Mouse (Mus musculus) small intestine, adult 10 weeks (tissue): ENCODE data around the gene Pde6h. TPM values are rescaled to one million over a fixed set of nuclear protein-coding genes. Genes with fewer than 3 reads are reported as not detected.

Experiments
- polyA plus RNA-seq: library from polyadenylated mRNA; stranded (reverse); fragments of 350-450 nt; fragmentation: Illumina TruSeq; extraction: RNeasy Lipid Tissue Mini Kit (QIAGEN cat#74804); gene quantifications from one replicate; pipeline ENCODE4 v1.2.3, GENCODE M21; 2014; ENCODE audit warnings: low replicate concordance

Gene Pde6h
- not detected for polyA plus RNA-seq

GRCm38 (mm10) chr6:136923532-136923931 lies at the start of gene Pde6h:
Pde6h (plus strand) TSS chr6:136923832.

GRCm38 (mm10) chr6:136875670-136876069 lies 48.0 kb upstream of the Pde6h start, which contains the start of gene Mgp:
Mgp (minus strand) TSS chr6:136875823.

GRCm38 (mm10) chr6:136922080-136922479 lies 1.6 kb upstream of the Pde6h start, which contains the start of gene Erp27:
Erp27 (minus strand) TSS chr6:136922180.

GRCm38 (mm10) chr6:136941051-136942021 lies 17.7 kb downstream of the Pde6h start, which contains the start of gene Arhgdib:
Arhgdib (minus strand) TSS chr6:136941899.

Other genes with a start within 250 kb of the Pde6h start
- 101 TPM for gene Gucy2c, start 142.1 kb upstream of the Pde6h start, polyA plus RNA-seq
- gene Hist4h4, start 119.4 kb upstream of the Pde6h start, polyA plus RNA-seq, result 0.19 TPM
- gene H2afj, start 115.6 kb upstream of the Pde6h start, polyA plus RNA-seq, result 8.5 TPM
- 0.37 TPM for gene BC049715, start 96.2 kb upstream of the Pde6h start, polyA plus RNA-seq
- gene Wbp11, start 95.6 kb upstream of the Pde6h start, polyA plus RNA-seq, result 58.0 TPM
- 0.48 TPM for gene Smco3, start 88.4 kb upstream of the Pde6h start, polyA plus RNA-seq
- not detected for gene Art4, start 66.1 kb upstream of the Pde6h start, polyA plus RNA-seq
- gene Mgp, start 48.0 kb upstream of the Pde6h start, polyA plus RNA-seq, result 16.0 TPM
- 6.7 TPM for gene Erp27, start 1.7 kb upstream of the Pde6h start, polyA plus RNA-seq
- gene Arhgdib, start 18.1 kb downstream of the Pde6h start, polyA plus RNA-seq, result 14.7 TPM
- gene Rerg, start 246.7 kb downstream of the Pde6h start, polyA plus RNA-seq, result 7.4 TPM